Mouse (Mus musculus) CD4-positive, CD25-positive, alpha-beta regulatory T cell, adult 9 weeks (primary cell): Measurements from ENCODE around the gene Lmnb2. TPM values are rescaled to one million over a fixed set of nuclear protein-coding genes. Genes with fewer than 3 reads are reported as not detected.

Source experiments
- polyA plus RNA-seq: library from polyadenylated mRNA; unstranded; fragments of 100-300 nt; shearing (Covaris generic); gene quantifications from one replicate; pipeline ENCODE4 v1.2.1, GENCODE M21; 2017

Gene Lmnb2
- 10.1 TPM for polyA plus RNA-seq

GRCm38 (mm10) chr10:80917779-80918434 lies at the start of gene Lmnb2:
Gene Lmnb2 (minus strand): TSS chr10:80918245.

GRCm38 (mm10) chr10:80929299-80930226 lies 11.5 kb upstream of the Lmnb2 start, which contains the start of gene Gadd45b:
Gene Gadd45b (plus strand): TSS chr10:80930073.

GRCm38 (mm10) chr10:80900318-80901247 lies 17.5 kb downstream of the Lmnb2 start, which contains the start of gene Timm13:
Gene Timm13 (minus strand): TSS chr10:80900969.

GRCm38 (mm10) chr10:80871581-80871980 lies 46.5 kb downstream of the Lmnb2 start, which contains the start of gene Tmprss9:
Gene Tmprss9 (plus strand): TSS chr10:80871848.

GRCm38 (mm10) chr10:80854913-80855748 lies 62.9 kb downstream of the Lmnb2 start, which contains the start of the genes Lsm7 and Sppl2b:
Gene Lsm7 (minus strand): TSS chr10:80855209.
Gene Sppl2b (plus strand): TSS chr10:80855275.

Other genes with a start within 250 kb of the Lmnb2 start
- 15.4 TPM for gene Mknk2, start 240.1 kb downstream of the Lmnb2 start, polyA plus RNA-seq
- gene Mob3a, start 216.3 kb downstream of the Lmnb2 start, polyA plus RNA-seq = 385 TPM
- 188 TPM for gene Izumo4, start 216.1 kb downstream of the Lmnb2 start, polyA plus RNA-seq
- 34.9 TPM for gene Ap3d1, start 176.0 kb downstream of the Lmnb2 start, polyA plus RNA-seq
- gene Dot1l, start 163.0 kb downstream of the Lmnb2 start, polyA plus RNA-seq = 7.6 TPM
- 98.7 TPM for gene Sf3a2, start 120.0 kb downstream of the Lmnb2 start, polyA plus RNA-seq
- 166 TPM for gene Plekhj1, start 119.6 kb downstream of the Lmnb2 start, polyA plus RNA-seq
- not detected for gene Amh, start 113.0 kb downstream of the Lmnb2 start, polyA plus RNA-seq
- not detected for gene Jsrp1, start 104.7 kb downstream of the Lmnb2 start, polyA plus RNA-seq
- 2,307 TPM for gene Oaz1, start 91.6 kb downstream of the Lmnb2 start, polyA plus RNA-seq
- not detected for gene Lingo3, start 74.2 kb downstream of the Lmnb2 start, polyA plus RNA-seq
- gene Lsm7, start 63.0 kb downstream of the Lmnb2 start, polyA plus RNA-seq = 236 TPM
- 35.5 TPM for gene Sppl2b, start 63.0 kb downstream of the Lmnb2 start, polyA plus RNA-seq
- gene Tmprss9, start 46.4 kb downstream of the Lmnb2 start, polyA plus RNA-seq = not detected
- 269 TPM for gene Timm13, start 17.3 kb downstream of the Lmnb2 start, polyA plus RNA-seq
- 80.1 TPM for gene Gadd45b, start 11.8 kb upstream of the Lmnb2 start, polyA plus RNA-seq
- 0.14 TPM for gene Gng7, start 96.7 kb upstream of the Lmnb2 start, polyA plus RNA-seq
- gene Diras1, start 107.4 kb upstream of the Lmnb2 start, polyA plus RNA-seq = not detected
- 11.8 TPM for gene Slc39a3, start 119.2 kb upstream of the Lmnb2 start, polyA plus RNA-seq
- gene Sgta, start 141.9 kb upstream of the Lmnb2 start, polyA plus RNA-seq = 113 TPM
- 8.0 TPM for gene Thop1, start 151.8 kb upstream of the Lmnb2 start, polyA plus RNA-seq
- gene Creb3l3, start 180.6 kb upstream of the Lmnb2 start, polyA plus RNA-seq = 0.25 TPM
- gene Map2k2, start 187.7 kb upstream of the Lmnb2 start, polyA plus RNA-seq = 31.9 TPM
- gene Zbtb7a, start 217.0 kb upstream of the Lmnb2 start, polyA plus RNA-seq = 18.9 TPM
- gene Pias4, start 249.7 kb upstream of the Lmnb2 start, polyA plus RNA-seq = 32.1 TPM